Mouse (Mus musculus) megakaryocyte-erythroid progenitor cell, adult 5-6 weeks (primary cell): Measurements from ENCODE around the gene Bcr. TPM values are rescaled to one million over a fixed set of nuclear protein-coding genes. Genes with fewer than 3 reads are reported as not detected.

Experiments used
- ATAC-seq: replicated peaks from 2 replicates; pipeline ENCODE4 v1.8.0; 2016; ENCODE audit warnings: mild to moderate bottlenecking, inconsistent platforms; ENCODE audit not compliant: severe bottlenecking, poor library complexity, low FRiP score, low TSS enrichment
- total RNA-seq, 2 experiments: library from RNA; stranded (forward) in 1 of 2; stranded (reverse) in 1 of 2; fragments of 200-1000, 215-1000 nt in 1 of 2; fragments of >200 nt in 1 of 2; fragmentation: Nextera tagmentation in 1 of 2; gene quantifications; 2 replicates each; pipeline ENCODE4 v1.2.3; 2014 to 2017

The Bcr gene
- total RNA-seq, 2 experiments from 2014 or later: 1.4 to 5.5 TPM

DNA sequence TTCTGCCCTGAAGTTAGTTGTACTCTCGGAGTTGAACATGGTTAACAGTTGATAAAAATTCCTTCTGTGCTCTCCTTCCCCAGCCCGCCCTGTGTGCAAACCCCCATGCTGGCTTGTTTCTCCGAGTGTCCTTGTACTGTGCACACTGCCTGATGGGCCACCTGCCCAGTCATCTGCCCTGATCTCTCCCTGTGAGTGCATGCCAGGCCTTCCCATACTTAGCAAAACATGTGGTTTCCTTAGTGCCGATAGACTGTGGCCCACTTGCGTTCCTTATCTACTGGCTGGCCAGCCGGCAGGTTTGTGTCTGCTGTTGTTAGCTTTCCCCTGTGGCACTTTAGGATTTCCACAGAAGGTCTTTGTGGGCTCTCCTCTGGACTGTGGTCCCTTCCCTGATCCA, 6.3 kb upstream of the Bcr start:
- peak; percentile 71 for ATAC-seq

DNA sequence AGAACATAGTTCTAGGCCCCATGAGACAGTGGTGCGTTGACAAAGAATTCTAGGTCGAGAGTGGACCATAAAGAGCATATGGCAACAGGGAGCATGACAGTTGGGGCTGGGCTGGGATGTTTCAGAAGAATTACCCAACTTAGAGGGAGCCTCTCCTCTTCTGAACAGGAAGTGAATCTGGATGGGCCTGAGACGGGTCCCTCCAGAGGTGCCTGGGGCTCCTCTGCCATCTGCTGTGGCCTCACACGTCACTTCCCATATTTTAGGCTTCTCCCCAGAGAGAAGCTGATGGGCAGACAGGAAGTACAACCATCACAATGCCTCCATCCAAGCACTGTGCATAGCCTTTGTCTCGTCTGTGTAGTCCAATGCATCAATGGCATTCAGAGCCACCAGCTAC, 4.7 kb upstream of the Bcr start:
- no peak for ATAC-seq

DNA sequence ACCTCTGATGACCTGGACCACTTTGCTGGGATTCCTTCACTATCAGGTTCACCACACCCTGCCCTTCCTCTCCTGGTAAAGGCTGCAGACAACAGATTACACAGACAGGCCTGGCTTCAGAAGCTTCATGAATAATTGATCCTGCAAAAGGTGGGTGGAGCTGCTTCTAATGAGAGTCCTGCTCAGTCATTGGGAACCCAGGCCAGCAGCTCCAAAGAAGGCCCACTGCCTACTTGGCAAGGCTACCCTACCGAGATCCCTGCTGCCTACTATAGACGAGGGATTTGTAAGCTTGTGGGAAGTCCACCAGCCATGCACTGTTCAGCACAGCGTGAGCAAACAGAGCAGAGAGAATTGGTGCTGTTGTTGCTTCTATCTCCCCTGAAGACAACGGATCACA, 4.1 kb upstream of the Bcr start:
- ATAC-seq: peak; percentile 40

DNA sequence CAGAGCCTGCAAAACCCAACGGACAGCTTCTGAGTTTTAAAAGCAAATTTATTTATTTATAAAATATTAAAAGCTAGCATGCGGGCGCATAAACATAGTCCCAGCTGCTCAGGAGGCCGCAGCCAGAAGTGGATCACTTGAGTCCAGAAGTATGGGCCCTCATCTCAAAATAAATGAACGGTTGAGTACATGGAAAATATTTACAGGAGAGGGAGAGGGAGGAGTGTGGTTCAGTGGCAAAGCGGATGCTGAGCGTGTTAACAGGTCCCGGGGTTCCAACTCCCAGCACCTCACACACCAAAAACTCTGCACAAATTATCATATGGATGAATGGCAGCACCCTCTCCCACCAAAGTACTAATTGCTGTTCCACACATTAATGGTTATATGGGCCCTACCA, 2.1 kb upstream of the Bcr start:
- ATAC-seq: no peak

DNA sequence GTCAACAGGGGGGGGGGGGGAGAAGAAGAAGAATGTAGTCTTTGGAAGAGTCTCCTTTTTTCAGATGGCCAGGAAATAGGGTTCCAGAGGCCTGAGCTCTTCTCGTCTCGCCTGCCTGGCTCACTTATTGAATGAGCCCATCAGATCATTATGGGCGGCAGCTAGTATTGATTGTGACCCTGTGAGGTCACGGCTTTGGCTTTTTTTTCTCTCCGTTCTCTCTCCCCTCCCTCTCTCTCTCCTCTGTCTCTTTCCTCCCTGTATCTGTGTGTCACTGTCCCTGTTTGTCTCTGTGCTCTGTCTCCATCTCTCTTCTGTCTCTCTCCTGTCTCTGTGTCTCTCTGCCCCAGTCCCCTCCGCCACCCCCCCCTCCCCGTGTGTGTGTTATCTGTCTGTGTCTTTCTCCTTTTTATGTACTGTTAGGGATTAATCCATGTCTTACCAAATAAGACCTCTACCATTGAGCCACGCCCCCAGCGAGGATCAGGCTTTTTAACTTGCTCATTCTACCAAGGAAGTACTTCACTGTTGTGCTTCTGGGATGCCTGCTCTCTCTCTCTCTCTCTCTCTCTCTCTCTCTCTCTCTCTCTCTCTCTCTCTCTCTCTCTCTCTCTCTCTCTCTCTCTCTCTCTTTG, 1.5 kb upstream of the Bcr start:
- no peak for ATAC-seq

DNA sequence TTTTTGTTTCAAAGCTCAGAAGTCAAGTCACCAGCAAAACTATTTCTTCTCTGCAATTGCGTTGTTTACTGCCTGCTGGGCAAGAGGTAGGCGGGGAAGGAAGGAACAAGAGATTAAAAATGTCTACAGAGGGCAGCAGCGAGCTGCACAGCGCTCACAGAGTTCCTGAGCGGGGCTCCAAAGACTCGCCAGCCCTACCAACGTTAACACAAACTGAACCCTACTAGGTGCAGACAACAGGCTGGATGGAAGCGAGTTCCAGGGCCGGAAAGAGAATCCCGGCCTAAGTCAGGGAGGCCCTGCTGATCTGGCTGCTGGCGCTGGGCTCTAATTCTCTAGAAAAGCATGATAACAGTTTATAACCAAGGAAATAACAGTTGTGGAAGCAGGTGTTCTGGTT, 996 bp upstream of the Bcr start:
- peak; percentile 73 for ATAC-seq

DNA sequence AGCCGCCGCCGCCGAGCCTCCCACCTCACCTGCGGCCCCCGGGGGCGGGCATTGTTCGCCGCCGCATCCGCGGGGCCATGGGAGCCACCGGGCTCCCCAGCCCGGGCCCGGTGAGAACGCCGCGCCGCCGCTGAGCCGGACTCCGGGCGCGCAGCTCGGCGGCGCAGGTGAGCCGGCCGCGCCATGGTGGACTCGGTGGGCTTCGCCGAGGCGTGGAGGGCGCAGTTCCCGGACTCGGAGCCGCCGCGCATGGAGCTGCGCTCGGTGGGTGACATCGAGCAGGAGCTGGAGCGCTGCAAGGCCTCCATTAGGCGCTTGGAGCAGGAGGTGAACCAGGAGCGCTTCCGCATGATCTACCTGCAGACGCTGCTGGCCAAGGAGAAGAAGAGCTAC, 447 bp downstream of the Bcr start:
- no peak for ATAC-seq

DNA sequence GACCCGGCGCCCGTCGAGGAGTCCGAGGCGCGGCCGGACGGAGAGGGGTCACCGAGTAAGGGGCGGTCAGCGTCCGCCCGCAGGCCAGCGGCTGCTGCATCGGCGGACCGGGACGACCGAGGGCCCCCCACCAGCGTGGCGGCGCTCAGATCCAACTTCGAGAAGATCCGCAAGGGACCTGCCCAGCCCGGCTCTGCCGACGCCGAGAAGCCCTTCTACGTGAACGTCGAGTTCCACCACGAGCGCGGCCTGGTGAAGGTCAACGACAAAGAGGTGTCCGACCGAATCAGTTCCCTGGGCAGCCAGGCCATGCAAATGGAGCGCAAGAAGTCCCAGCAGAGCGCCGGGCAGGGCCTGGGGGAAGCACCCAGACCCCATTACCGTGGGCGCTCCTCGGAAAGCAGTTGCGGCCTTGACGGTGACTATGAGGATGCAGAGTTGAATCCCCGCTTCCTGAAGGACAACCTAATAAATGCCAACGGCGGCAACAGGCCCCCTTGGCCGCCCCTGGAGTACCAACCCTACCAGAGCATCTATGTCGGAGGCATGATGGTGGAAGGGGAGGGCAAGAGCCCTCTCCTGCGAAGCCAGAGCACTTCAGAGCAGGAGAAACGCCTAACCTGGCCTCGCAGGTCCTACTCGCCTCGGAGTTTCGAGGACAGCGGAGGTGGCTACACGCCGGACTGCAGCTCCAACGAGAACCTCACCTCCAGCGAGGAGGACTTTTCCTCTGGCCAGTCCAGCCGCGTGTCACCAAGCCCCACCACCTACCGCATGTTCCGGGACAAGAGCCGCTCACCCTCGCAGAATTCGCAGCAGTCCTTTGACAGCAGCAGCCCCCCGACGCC, 1.2 kb downstream of the Bcr start:
- ATAC-seq: no peak

DNA sequence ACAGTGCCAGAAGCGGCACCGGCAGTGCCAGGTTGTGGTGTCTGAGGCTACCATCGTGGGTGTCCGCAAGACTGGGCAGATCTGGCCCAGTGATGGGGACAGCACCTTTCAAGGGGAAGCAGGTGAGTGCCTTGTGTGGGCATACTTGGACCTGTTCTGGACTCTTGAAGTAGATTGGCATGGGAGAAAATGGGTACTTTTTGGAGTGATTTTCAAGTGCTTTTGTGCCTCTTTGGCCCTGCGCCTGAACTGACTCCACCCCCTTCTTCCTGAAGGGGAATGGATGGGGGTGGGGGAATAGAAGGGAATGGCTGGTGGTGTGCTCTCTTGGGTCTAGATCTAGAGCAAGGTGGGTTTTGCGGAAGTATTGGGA, 1.8 kb downstream of the Bcr start:
- no peak for ATAC-seq

DNA sequence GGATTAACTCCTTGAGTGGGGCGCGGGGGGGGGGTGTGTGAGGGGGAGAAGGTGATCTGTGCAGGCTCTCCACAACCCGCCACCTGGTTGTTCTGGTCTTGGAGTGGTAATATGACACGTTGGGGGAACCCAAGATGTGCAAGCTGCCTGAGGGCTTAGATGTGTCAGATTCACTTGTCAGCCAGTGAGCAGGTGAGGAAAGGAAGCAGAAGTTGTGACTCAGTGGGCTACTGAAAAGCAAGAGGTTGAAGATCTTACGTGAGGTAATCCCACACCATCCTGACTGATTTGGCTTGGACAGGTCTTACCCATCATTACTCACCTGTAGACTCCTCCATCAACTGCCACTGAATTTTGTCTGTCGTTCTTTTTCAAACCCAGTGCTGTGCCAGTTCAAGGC, 2.2 kb downstream of the Bcr start:
- no peak for ATAC-seq

DNA sequence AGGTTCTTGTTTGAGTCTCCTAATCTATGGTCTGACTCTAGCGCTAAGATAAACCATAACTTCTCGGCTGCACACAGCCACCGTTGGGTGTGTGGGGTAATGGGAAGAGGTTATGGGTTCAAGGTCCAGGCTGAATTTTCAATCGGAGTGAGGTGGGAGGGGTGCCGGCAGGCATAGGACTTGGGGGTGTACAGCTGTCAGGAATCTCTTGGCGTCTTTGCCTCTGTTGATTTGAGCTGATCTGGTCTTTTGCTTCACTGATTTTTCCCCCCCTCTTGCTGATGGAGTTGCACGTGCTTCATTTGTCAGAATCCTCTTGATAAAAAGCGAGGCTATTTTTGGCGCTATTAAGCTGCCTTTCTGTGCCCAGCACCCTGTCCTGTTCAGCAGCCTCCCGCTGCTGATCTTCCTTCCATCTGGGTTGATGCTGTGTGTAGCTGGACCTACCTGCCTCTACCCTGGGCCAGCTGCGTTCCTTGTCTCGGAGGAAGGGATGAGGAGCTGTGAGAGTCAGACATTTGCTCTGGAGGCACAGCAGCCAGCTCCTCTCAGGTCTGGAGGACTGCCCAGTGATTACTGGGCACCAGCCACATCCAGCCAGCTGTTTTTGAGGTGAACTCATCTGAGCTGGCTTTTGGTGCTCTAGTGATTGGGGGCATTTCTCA, 3.0 kb downstream of the Bcr start:
- ATAC-seq: no peak

DNA sequence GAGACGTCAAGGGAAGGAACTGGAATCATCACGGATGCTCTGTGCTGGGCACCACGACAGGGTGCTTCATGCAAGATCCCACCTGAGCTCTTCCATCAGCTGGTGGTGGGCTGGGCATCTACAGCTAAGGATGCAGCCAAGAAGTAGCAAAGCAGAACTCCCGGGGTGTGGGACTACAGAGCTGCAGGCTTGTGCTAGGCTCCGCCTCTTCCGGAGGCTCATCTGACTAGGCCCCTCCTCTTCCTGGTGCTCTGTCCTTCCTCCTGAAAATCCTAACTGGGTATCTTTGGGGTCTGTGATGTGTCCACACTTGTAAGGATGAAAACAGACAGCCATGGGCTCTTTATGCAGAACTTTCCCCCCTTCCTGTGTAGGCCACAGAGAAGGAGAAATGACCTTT, 5.3 kb downstream of the Bcr start:
- ATAC-seq: no peak

DNA sequence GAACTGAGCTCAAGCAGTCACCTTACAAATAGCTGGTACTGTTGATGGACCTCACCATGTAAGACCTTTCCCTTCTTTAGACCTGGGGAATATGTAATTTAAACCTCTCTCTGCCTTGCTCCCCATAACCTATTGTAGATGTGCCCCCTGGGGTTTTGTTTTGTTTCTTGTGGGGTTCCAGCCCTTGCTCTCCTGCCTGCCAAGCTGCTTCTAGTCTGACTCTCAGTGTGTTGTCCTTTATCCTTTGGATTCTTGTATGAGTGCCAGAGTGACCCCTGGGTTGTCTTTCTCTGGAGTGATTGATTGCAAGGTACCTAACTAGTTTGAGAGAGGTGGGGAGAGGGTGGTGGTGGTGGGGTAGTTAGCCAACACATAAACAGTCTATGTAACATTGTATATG, 7.1 kb downstream of the Bcr start:
- no peak for ATAC-seq

DNA sequence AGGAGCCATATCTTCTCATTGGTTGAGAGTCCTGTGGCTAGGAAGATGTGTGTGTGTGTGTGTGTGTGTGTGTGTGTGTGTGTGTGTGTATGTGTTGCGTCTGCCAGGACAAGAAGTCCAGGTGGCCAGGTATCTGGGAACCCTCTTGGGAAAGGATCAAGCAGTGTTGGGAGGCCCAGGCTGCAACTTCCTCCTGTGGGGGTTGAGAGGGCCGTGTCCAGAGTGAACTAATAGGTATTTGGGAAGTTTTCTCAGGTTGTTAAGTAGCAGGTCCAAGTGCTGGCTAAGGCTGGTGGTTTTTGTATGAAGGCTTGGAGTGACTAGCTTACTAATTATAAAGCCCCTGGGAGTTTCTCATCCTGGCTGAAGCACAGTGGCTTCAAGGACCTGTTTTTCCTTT, 7.7 kb downstream of the Bcr start:
- ATAC-seq: no peak

DNA sequence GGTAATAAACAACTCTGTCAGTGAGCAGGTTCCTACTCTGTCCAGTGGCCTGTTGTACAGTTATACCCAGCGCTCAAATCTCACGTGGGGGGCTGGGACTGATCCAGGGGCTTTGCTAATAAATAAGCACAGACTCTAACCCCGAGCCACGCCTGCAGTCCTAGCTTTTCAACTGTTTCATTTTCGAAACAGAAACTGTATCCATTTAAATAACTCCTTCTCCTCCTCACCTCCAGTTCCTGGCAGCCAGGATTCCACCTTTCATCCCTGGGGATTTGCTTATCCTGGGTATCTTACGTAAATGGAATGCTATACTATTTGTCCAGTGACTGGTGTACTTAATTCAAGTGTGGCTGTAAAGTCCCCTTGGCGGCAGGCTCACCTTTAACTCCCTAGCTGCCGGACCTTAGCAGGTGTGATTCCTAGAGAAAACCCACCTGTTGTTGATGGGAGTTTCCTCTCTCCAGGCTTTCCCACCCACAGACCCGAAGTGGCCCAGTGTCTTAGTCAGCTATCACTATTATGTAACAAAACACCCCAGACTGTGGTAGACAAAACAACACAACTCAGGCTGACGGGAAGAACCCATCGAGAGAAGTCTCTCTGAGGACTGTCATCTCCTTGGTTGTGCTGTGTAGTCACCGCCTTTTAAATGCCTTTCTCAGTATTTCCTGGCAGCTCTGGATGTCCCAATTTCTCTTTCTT, 8.4 kb downstream of the Bcr start:
- ATAC-seq: no peak

DNA sequence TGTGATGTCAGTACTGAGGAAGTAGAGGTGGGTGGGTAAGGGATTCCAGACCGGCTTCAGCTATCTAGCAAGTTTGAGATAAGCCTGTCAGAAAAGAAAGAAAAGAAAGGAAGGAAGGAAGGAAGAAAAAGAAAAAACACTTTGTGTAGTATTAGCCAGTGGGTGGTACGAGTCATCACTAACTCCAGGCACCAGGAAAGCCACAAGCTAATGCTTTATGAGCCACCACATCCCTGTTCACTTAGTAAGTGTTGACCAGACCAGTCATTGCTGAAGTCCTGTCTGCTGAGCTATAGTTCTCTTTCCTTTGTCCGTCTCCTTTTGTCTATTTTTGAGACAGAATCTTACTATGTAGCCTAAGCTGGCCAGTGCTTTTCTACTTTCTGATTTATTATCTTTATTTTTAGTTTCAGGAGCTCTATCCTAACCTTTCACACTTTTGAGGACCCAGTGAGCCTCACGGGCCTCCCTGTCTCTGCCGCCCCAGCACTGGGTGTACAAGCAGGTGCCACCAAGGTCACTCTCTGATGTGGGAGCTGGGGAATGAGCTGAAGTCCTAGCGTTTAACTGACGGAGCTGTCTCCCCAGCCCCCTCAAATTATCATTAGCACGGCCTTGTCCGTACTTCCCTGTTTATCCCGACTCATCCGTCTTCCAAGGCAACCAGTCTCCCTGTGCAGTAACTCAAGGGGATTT, 10.0 kb downstream of the Bcr start:
- no peak for ATAC-seq

DNA sequence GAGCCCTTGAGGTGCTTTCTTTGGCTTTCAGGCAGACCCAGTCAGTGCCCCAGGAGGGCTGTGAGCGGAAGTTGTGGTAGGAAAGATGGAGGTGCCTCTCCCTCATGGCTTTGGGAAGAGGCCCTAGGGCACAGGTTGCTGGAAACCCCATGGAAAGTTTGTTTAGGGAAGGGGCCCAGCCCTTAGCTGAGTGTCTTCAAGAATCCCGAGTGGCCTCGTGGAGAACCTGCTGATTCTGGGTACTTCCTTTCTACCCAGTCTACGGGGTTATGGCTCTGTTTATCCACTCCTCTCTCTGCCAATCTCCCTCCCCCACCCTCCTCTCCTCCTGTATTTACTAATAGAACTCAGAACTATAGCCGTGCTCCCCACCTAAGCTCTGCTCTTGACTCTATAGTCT, 15.3 kb downstream of the Bcr start:
- ATAC-seq: no peak

DNA sequence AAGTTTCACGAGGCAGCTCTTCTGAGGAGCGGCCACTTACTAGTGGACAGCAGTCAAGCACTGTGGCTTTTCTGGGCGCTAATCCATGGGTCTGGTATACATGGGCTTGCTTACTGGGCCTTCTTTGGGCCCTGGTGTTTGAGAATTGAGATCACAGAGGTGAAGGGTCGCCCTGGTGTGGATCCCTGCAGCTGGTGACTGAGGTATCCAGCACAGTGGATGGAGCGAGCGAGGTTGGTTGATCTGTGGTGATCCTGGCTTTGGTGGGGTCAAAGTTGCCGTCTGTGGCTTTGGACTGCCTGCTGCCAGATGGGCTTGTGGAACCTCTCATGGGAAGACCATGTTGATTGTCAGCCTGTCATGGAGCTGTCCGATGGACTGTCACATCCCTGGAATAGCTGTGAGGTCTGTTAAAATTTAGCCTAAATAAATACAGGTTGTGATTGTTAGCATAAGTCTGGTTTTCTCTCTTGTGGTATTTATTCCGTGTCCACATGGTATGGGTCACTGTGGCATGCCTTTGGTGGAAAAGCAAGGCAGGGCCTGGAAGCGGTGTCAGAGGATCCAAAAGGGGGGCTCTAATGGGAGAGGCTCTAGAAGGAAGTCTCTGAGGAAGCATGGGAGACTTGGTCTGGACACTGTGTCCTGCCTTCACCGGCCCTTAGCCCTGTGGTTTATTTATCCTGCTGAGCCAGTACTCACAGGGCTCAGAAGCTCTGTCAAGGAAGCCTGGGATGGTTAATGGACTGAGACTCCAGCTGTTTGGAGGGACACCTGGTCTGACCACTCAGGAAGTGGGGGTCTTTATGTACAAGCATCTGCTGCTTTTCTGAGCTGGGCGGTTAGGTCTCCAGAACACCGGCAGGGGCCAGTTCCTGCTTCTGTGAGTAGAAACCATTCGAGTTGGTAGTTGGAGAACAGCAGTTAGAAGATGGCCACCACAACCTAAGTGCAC, 18.1 kb downstream of the Bcr start:
- ATAC-seq: no peak

DNA sequence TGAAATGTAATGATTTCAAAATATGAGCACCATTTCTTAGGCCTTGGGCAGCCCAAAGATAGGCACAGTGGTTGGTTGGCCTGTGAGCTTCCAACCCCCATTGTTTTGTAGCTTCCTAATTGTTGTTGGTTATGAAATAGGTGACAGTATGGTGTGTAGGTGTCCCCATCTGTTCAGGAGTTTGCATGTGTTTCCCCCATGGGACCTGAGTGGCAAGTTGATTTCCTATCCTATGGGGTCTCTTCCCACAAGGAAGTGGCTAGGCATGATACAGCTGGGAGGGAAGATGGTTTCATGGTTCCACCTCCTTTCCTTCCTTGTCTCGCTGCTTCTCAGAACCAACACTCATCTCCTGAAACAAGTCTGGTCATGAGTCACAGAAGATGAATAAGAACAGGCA, 24.9 kb downstream of the Bcr start:
- ATAC-seq: no peak
